In the genomic region with DNA sequence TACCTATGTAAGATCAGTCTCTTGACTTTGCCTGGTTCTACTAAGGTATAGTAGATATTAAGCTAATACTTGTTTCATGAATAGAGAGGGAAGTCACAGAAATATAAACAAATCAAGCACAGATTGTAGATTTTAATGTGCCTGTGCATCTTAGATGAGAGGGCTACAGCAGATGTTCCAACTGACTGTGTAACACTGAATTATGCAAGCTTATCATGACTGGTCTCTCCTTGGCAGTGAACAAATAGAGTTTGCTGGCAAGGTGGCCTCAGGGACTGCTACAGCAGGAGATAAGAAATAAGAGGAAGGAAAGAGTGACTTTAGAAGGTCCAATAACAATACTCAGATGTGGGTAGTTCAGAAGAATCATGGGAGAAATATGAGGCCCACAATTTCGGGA, we compare ENCODE assay signal across 28 mouse cellular contexts.
DNase-seq lines count a peak whose midpoint lies in the region; ATAC-seq and TF ChIP-seq lines count a peak whose summit lies in the region.
"Had no signal": no experiment of that assay in that cellular context is flagged by ENCODE, and none has a peak within 500 bp of the region (broad histone marks: within the 10 kb centered on the region; RNA-seq: fewer than 3 reads in every experiment).

No protein-coding gene starts in this region.

- TF ChIP-seq EP300 in MEL (IDR thresholded peaks at IDR 0.05; ENCODE audit: low read depth in 1 of 2, low read length in 2 of 2) = no peak

- H3K9ac ChIP-seq in MEL (ENCODE audit: control insufficient read depth, low read depth, low read length, poor library complexity, severe bottlenecking) = no peak overlapping the region
- H3K9ac ChIP-seq in forebrain, embryonic 16.5 days (replicated peaks; ENCODE audit: low read depth, low read length) = no peak overlapping the region
- H3K9ac ChIP-seq: heart, embryonic 12.5 days; limb, embryonic 13.5 days; liver, embryonic 12.5 days; neural tube, embryonic 13.5 days had no signal

- no peak overlapping the region for H3K4me2 ChIP-seq in forebrain, embryonic 16.5 days (ENCODE audit: low read length)
- H3K4me2 ChIP-seq: heart, embryonic 12.5 days; limb, embryonic 13.5 days; liver, embryonic 12.5 days; neural tube, embryonic 13.5 days had no signal

- no peak for DNase-seq in frontal cortex, postnatal 25 days (ENCODE audit: low spot score in 2 of 2)
- DNase-seq in layer of hippocampus, adult 9-10 months (ENCODE audit: low spot score) = peak; percentile 32
- DNase-seq in layer of hippocampus, postnatal 14 days (ENCODE audit: low spot score in 2 of 2) = no peak
- DNase-seq in MEL (ENCODE audit: low read depth, low spot score) = peak; percentile 5
- no peak for DNase-seq in urinary bladder, adult 2 months (ENCODE audit: low spot score)
- DNase-seq: adrenal gland, postnatal 36 days; cerebellum, adult 11-12 months; cerebellum, postnatal 10 days; gastrocnemius, adult 2 months; heart, postnatal 10 days; kidney, adult 9 months; kidney, postnatal 25 days; lung, adult 18-20 months; lung, postnatal 10 days; retina, postnatal 1 day; thymus, adult 18-20 months had no signal

- no peak overlapping the region for H3K27ac ChIP-seq in MEL (ENCODE audit: control insufficient read depth, low read depth, low read length)
- no peak overlapping the region for H3K27ac ChIP-seq in forebrain, embryonic 16.5 days (ENCODE audit: low read length)
- H3K27ac ChIP-seq: gastrocnemius, adult 2 months; hindbrain, postnatal 0 days; limb, embryonic 13.5 days; liver, embryonic 12.5 days; midbrain, embryonic 10.5 days; neural tube, embryonic 13.5 days had no signal

- no peaks in the 10 kb centered on the region for H3K36me3 ChIP-seq in MEL (ENCODE audit: control insufficient read depth in 1 of 2, insufficient read depth in 2 of 2, low read length in 2 of 2)
- H3K36me3 ChIP-seq in forebrain, embryonic 16.5 days (ENCODE audit: control insufficient read depth, insufficient read depth) = no peaks in the 10 kb centered on the region
- H3K36me3 ChIP-seq: heart, embryonic 12.5 days; limb, embryonic 13.5 days; liver, embryonic 12.5 days; midbrain, embryonic 10.5 days; neural tube, embryonic 13.5 days had no signal

- peak; percentile 90 for ATAC-seq in frontal cortex, adult (ENCODE audit: low TSS enrichment)
- peak; percentile 75 for ATAC-seq in forebrain, embryonic 16.5 days
- ATAC-seq: hindbrain, postnatal 0 days; intestine, embryonic 16.5 days; liver, embryonic 12.5 days; midbrain, embryonic 16.5 days; Patski had no signal

- no peaks in the 10 kb centered on the region for H3K4me1 ChIP-seq in MEL (ENCODE audit: control insufficient read depth in 1 of 2, insufficient read depth in 2 of 2, low read length in 2 of 2)
- no peaks in the 10 kb centered on the region for H3K4me1 ChIP-seq in forebrain, embryonic 16.5 days (replicated peaks; ENCODE audit: control insufficient read depth, insufficient read depth, low read length)
- H3K4me1 ChIP-seq: heart, embryonic 12.5 days; limb, embryonic 13.5 days; liver, embryonic 12.5 days; midbrain, embryonic 10.5 days; neural tube, embryonic 13.5 days had no signal

- 78% methylated on average over 1 of the region's 1 CpGs for WGBS in forebrain, embryonic 16.5 days

- no peak for TF ChIP-seq POLR2A in MEL (IDR thresholded peaks at IDR 0.05; ENCODE audit: control insufficient read depth in 1 of 2, insufficient read depth in 1 of 2, low read depth in 1 of 2, low read length in 2 of 2, poor library complexity in 1 of 2)

- H3K79me2 ChIP-seq in MEL (ENCODE audit: control insufficient read depth, insufficient read depth, low read length, poor library complexity) = no peaks in the 10 kb centered on the region

- no peak for TF ChIP-seq RAD21 in MEL (IDR thresholded peaks at IDR 0.05; ENCODE audit: low read depth, low read length)

- no peak overlapping the region for H3K4me3 ChIP-seq in MEL (ENCODE audit: control insufficient read depth in 1 of 2, insufficient read depth in 1 of 2, low read depth in 2 of 2, low read length in 2 of 2)
- H3K4me3 ChIP-seq in forebrain, embryonic 16.5 days (replicated peaks; ENCODE audit: low read length) = no peak overlapping the region
- H3K4me3 ChIP-seq: gastrocnemius, adult 2 months; heart, embryonic 12.5 days; limb, embryonic 13.5 days; liver, embryonic 12.5 days; midbrain, embryonic 10.5 days; myocyte; neural tube, embryonic 13.5 days had no signal

- no peak for TF ChIP-seq CTCF in MEL (IDR thresholded peaks at IDR 0.05 in 2 of 3, conservative IDR thresholded peaks at IDR 0.05 in 1 of 3; ENCODE audit: control insufficient read depth in 1 of 3, insufficient read depth in 1 of 3, low read depth in 2 of 3, low read length in 3 of 3, poor library complexity in 1 of 3, severe bottlenecking in 1 of 3)

- H3K27me3 ChIP-seq in MEL (ENCODE audit: control insufficient read depth in 1 of 2, insufficient read depth in 2 of 2, low read length in 2 of 2) = no peaks in the 10 kb centered on the region
- H3K27me3 ChIP-seq in forebrain, embryonic 16.5 days (replicated peaks; ENCODE audit: control insufficient read depth, insufficient read depth, low read length) = no peaks in the 10 kb centered on the region
- H3K27me3 ChIP-seq: heart, embryonic 12.5 days; limb, embryonic 13.5 days; liver, embryonic 12.5 days; neural tube, embryonic 13.5 days; Patski had no signal

- H3K9me3 ChIP-seq in MEL (replicated peaks; ENCODE audit: insufficient read depth, low read length) = no peaks in the 10 kb centered on the region
- no peaks in the 10 kb centered on the region for H3K9me3 ChIP-seq in forebrain, embryonic 16.5 days (ENCODE audit: control insufficient read depth, low read length)
- H3K9me3 ChIP-seq: heart, embryonic 12.5 days; limb, embryonic 13.5 days; liver, embryonic 12.5 days; midbrain, embryonic 10.5 days; neural tube, embryonic 13.5 days had no signal

TF ChIP-seq in MEL, 35 proteins besides CTCF, POLR2A, EP300 and RAD21:
- no peak for TF ChIP-seq MAFK (IDR thresholded peaks at IDR 0.05; ENCODE audit: borderline replicate concordance, low read depth, low read length)
- no peak for TF ChIP-seq HCFC1 (IDR thresholded peaks at IDR 0.05; ENCODE audit: low read depth, low read length)
- no peak for TF ChIP-seq ZNF384 (IDR thresholded peaks at IDR 0.05; ENCODE audit: low read depth, low read length)

Comparison
In these comparisons a context has a peak if more than half of its experiments do, and no peak if none do; other contexts are left out.
1. DNase-seq: peak in layer of hippocampus, adult 9-10 months (single experiment) and MEL (single experiment); none in frontal cortex, postnatal 25 days (0 of 2), layer of hippocampus, postnatal 14 days (0 of 2) and urinary bladder, adult 2 months (single experiment).